Mouse (Mus musculus) kidney, embryonic 16.5 days (tissue): ENCODE measurements around the gene Rnls. TPM values are rescaled to one million over a fixed set of nuclear protein-coding genes. Genes with fewer than 3 reads are reported as not detected.

Experiments used
- ATAC-seq: fragments of 200-750 bp; cut with Nextera tagmentation; 2 replicates; pipeline ENCODE4 v1.8.0; 2017; ENCODE audit warnings: moderate TSS enrichment; ENCODE audit not compliant: low FRiP score, low TSS enrichment
- H3K27ac ChIP-seq: fragments of 300-500 bp; sonication (generic); 2 replicates; pipeline ENCODE4 v1.5.1; 2014; ENCODE audit warnings: low read length
- H3K27me3 ChIP-seq: fragments of 300-500 bp; sonication (generic); 2 replicates; pipeline ENCODE4 v1.6.1; 2014; ENCODE audit warnings: low read length, control low read depth, mixed read lengths; ENCODE audit not compliant: insufficient read depth
- H3K36me3 ChIP-seq: fragments of 300-500 bp; sonication (generic); 2 replicates; pipeline ENCODE4 v1.6.1; 2014; ENCODE audit warnings: low read length, control low read depth, mixed read lengths; ENCODE audit not compliant: insufficient read depth
- H3K4me1 ChIP-seq: fragments of 300-500 bp; sonication (generic); 2 replicates; pipeline ENCODE4 v1.6.1; 2014; ENCODE audit warnings: low read length, control low read depth, mixed read lengths; ENCODE audit not compliant: insufficient read depth
- H3K4me2 ChIP-seq: fragments of 300-500 bp; sonication (generic); replicated peaks from 2 replicates; pipeline ENCODE4 v1.6.1; 2014; ENCODE audit warnings: low read depth, low read length
- H3K4me3 ChIP-seq: fragments of 300-500 bp; sonication (generic); 2 replicates; pipeline ENCODE4 v1.5.1; 2014; ENCODE audit warnings: mild to moderate bottlenecking, low read length
- H3K9ac ChIP-seq: fragments of 300-500 bp; sonication (generic); replicated peaks from 2 replicates; pipeline ENCODE4 v1.6.1; 2014; ENCODE audit warnings: low read length
- H3K9me3 ChIP-seq: fragments of 300-500 bp; sonication (generic); 2 replicates; pipeline ENCODE4 v1.6.1; 2016; ENCODE audit warnings: low read length, control low read depth
- WGBS: fragments of 180-500 bp; shearing (Covaris S2); extraction: QIAGEN DNeasy Blood & Tissue Kit; methylation state at CpG from one replicate; pipeline ENCODE4 v1.1.7; 2014; 5-methylcytosine and 5-hydroxymethylcytosine counted together
- polyA plus RNA-seq: library from polyadenylated mRNA; unstranded; fragments of >200 nt; fragmentation: Nextera tagmentation; extraction: Ambion mirVana; gene quantifications from 2 replicates; pipeline ENCODE4 v1.2.1, GENCODE M21; 2015

Gene Rnls
- polyA plus RNA-seq, 1 experiment from 2014 or later, result 7.3 TPM

DNA sequence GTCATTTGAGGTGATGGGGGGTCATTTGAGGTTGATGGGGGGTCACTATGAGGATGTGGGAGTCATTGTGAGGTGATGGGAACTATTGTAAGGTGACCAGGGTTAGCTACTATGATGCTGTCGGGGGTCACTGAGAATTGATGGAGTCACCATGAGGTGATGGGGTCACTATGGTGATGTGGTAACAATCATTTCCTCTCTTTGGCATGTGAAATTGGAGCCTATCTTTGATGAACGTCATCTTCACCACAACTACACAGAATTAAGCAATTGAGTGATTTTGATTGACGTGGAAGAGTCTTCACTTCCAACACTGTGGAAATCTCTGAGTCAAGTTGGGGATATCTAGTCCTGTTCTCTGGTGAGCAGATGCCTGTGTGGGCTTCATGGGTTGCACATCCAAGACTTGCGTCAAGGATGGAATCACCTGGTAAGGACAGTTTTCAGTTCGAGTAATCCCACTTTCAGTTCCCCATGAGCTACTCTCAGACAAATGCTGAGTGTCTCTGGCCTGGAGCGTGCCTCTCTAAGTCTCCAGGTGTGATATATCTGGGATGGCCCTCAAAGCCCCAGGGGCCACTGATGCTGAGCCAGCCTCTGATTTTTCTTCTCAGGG, 269.4 kb downstream of the Rnls start:
- Histone ChIP-seq H3K4me1 (no peaks in the 10 kb centered on the region), H3K27ac (no peak overlapping the region), H3K9ac (no peak overlapping the region), H3K4me2 (no peak overlapping the region), H3K9me3 (no peaks in the 10 kb centered on the region), H3K27me3 (no peaks in the 10 kb centered on the region), H3K4me3 (no peak overlapping the region), H3K36me3 (no peaks in the 10 kb centered on the region)
- no peak for ATAC-seq
- 92% methylated on average over 6 of the region's 6 CpGs for WGBS

DNA sequence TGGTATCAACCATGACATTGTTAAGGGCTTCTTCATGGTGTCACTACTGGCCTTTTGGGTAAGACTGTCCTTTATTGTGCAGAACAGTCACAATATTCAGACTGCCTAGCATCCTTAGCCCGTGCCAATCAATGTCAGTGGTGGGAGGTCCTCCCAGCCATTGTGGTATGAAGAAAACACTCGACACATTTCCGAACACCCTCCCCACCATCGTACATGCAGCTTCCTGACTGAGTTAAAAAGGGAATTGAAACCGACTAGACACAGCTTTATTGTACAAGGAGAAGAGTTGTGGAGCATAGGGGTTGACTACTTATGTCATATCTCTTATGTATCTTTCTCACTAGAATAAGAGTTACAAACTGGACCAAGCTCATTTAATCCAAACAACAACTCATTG, 272.1 kb downstream of the Rnls start:
- H3K4me1 ChIP-seq, result no peaks in the 10 kb centered on the region
- H3K27me3 ChIP-seq, result no peaks in the 10 kb centered on the region
- H3K4me3 ChIP-seq, result no peak overlapping the region
- WGBS, result 84% methylated on average over 5 of the region's 5 CpGs
- H3K9ac ChIP-seq, result no peak overlapping the region
- no peaks in the 10 kb centered on the region for H3K36me3 ChIP-seq
- H3K27ac ChIP-seq, result no peak overlapping the region
- ATAC-seq, result no peak
- H3K4me2 ChIP-seq, result no peak overlapping the region
- no peaks in the 10 kb centered on the region for H3K9me3 ChIP-seq

DNA sequence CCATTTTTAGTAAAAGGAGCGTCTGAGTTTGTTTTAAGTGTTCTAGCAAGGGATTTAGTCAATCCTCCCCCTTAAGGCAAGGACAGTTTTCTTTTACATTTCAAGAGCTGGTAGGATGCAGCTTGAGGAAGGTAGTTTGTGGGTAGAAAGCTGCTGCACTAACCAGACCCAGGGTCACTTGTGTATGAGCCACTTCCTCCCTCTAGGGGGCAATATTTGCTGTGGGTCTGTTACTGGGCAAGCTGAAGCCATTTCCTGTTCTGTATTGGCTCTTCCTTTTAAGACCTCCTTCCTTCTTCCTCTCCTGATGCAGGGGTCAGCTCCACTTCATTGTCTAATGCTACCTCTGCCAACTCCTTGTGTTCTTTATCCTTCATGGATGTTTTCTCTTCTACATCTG, 273.2 kb downstream of the Rnls start:
- H3K27ac ChIP-seq, result no peak overlapping the region
- H3K4me2 ChIP-seq, result no peak overlapping the region
- no peaks in the 10 kb centered on the region for H3K9me3 ChIP-seq
- 90% methylated on average over 1 of the region's 1 CpGs for WGBS
- no peaks in the 10 kb centered on the region for H3K4me1 ChIP-seq
- ATAC-seq, result no peak
- no peak overlapping the region for H3K9ac ChIP-seq
- no peaks in the 10 kb centered on the region for H3K27me3 ChIP-seq
- H3K36me3 ChIP-seq, result no peaks in the 10 kb centered on the region
- H3K4me3 ChIP-seq, result no peak overlapping the region

DNA sequence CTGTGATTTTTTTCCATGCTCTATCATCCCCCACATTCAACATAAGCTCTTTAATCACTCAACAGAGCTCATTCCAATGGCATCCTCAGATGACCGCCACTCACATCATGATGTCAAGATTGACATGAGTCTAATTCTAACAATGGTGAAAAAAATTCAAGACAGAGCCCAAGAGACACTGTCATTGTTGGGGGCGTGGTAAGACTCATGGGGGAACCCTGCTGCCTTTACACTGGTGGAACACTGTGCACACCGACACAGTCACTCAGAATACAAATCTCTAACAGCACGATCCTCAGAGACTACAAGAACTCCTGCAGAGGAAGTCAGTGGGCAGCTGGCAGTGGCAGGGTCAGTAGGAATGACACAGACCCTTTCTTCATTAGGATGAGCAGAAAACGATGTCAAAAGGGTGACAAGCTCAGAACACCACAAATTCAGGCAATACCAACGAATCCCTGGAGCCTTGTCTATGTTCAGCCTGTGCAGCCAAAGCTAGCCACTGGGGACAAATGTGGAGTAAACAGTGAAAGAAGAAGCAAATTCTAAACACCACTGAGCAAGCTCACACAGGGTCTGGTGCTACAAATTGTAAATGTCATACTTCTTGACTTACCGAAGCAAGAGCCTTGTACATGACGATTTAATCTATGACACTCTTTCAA, 277.3 kb downstream of the Rnls start:
- Histone ChIP-seq H3K4me3 (no peak overlapping the region), H3K9me3 (no peaks in the 10 kb centered on the region), H3K4me1 (peaks cover 9% of the 10 kb centered on the region), H3K27ac (0 out of 2 replicates have a peak overlapping the region, but pooled peaks have one; percentile 14), H3K4me2 (no peak overlapping the region), H3K9ac (no peak overlapping the region), H3K27me3 (no peaks in the 10 kb centered on the region), H3K36me3 (no peaks in the 10 kb centered on the region)
- ATAC-seq, result no peak
- WGBS, result 79% methylated on average over 8 of the region's 8 CpGs

DNA sequence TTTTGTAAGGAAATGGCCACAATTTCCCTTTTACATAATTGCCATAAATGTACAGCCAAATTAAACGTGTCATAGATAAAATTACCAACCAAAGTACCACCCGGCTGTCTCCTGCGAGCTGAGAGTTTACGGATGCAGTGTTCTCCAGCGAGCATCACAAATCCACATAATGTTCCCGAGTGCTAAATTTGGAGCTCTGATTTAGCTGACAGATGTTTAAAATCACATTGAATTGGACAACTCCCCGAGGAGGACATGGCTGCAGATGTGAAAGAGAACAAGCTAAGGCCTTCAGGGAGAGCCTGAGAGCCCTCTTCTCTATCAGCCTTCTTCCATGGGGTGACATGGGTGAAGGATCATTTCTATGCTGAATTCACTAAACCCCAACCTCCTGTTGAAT, 278.3 kb downstream of the Rnls start:
- Histone ChIP-seq H3K36me3 (no peaks in the 10 kb centered on the region), H3K4me3 (no peak overlapping the region), H3K4me1 (peaks cover 11% of the 10 kb centered on the region), H3K4me2 (no peak overlapping the region), H3K27ac (peak overlapping the region; percentile 57), H3K9me3 (no peaks in the 10 kb centered on the region), H3K9ac (no peak overlapping the region), H3K27me3 (no peaks in the 10 kb centered on the region)
- WGBS, result 63% methylated on average over 7 of the region's 7 CpGs
- no peak for ATAC-seq

DNA sequence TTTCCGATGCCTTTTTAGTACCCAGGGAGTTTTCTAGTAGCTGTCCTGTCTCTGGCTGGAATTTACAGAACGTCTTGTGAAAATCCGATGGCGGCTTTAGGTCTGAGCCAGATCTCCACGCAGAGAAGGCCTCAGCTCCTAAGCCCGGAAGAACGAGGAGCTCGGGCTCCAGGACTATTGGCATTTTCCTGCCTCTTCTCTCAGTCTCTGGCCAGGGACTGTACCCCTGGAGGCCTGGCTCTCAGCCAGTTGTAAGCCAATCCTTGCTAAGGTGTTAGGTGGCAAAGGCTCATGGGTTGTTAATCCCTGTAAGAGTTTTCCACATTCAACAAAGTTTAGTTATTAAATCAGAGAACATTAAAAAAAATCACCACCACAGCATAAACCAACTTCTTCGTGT, 281.7 kb downstream of the Rnls start:
- Histone ChIP-seq H3K4me2 (no peak overlapping the region), H3K4me1 (peaks cover 11% of the 10 kb centered on the region), H3K36me3 (no peaks in the 10 kb centered on the region), H3K9me3 (no peaks in the 10 kb centered on the region), H3K27ac (0 out of 2 replicates have a peak overlapping the region, but pooled peaks have one; percentile 14), H3K27me3 (no peaks in the 10 kb centered on the region), H3K4me3 (no peak overlapping the region), H3K9ac (no peak overlapping the region)
- 66% methylated on average over 9 of the region's 9 CpGs for WGBS
- ATAC-seq, result peak; percentile 51; the same call in 1 of the 2 replicates

DNA sequence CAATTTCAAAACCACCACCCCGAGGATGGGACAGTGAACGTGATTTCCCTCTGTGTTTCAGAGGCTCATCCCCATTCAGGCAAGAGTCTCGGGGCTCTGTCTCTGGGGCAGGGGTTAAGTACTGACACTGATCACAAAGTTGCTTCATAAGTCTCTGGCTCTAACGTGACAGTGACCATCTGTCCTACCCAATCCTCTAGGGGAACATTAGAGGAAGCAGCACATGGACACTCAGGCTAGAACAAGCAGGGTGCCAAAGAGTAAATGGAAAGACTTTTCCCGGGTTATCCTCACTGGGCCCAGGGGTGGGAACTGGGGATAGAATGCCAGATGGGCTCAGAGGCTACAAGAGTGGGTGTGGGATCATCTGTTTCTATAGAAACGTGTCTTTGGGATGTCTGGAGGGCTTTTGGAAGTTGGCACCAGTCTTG, 282.1 kb downstream of the Rnls start:
- Histone ChIP-seq H3K9me3 (no peaks in the 10 kb centered on the region), H3K9ac (no peak overlapping the region), H3K4me3 (no peak overlapping the region), H3K27me3 (no peaks in the 10 kb centered on the region), H3K27ac (no peak overlapping the region), H3K36me3 (no peaks in the 10 kb centered on the region), H3K4me2 (no peak overlapping the region), H3K4me1 (peaks cover 11% of the 10 kb centered on the region)
- WGBS, result 41% methylated on average over 6 of the region's 6 CpGs
- ATAC-seq, result 0 out of 2 replicates have a peak, but pooled peaks have one; percentile 31

DNA sequence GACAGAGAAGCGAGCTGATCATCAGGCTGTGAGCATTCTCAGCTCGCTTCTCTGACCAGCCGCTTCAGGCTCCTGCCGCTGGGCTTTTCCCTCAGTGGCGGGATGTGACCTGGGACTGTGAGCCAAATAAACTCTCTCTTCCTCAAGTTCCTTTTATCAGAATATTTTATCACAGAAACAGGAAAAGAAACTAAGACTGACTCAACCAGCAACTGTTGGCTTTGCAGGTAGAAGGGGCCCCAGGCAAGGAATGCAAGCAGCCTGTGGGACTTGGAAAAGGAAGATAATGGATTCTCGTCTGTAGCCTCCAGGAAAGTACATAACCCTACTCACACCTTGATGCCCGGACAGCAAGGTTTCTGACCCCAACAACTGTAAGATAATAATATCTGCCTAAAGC, 283.0 kb downstream of the Rnls start:
- no peak overlapping the region for H3K9ac ChIP-seq
- no peak overlapping the region for H3K27ac ChIP-seq
- 79% methylated on average over 7 of the region's 7 CpGs for WGBS
- H3K4me2 ChIP-seq, result no peak overlapping the region
- no peaks in the 10 kb centered on the region for H3K9me3 ChIP-seq
- no peaks in the 10 kb centered on the region for H3K36me3 ChIP-seq
- no peaks in the 10 kb centered on the region for H3K27me3 ChIP-seq
- H3K4me1 ChIP-seq, result peaks cover 11% of the 10 kb centered on the region
- no peak overlapping the region for H3K4me3 ChIP-seq
- no peak for ATAC-seq

DNA sequence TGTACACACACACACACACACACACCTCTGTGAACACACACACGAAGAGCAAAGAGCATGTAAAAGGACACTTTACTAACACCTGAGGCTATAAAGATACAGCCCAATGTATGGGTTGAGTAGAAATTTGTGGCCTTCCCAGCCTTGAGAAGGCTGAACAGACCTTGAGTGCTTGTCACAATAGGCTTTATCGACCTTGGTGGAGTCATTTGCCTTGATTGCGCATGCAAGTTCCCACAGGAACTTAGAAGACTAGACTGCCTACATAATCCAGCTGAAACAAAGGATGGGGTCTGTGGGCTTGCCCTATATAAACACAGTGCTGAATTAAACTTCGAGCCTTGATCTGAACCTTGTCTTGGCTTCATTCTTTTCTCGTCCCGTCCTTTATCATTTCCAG, 288.2 kb downstream of the Rnls start:
- WGBS, result 90% methylated on average over 6 of the region's 6 CpGs
- H3K9ac ChIP-seq, result no peak overlapping the region
- no peak overlapping the region for H3K4me2 ChIP-seq
- no peak overlapping the region for H3K4me3 ChIP-seq
- H3K27ac ChIP-seq, result no peak overlapping the region
- no peaks in the 10 kb centered on the region for H3K36me3 ChIP-seq
- H3K9me3 ChIP-seq, result no peaks in the 10 kb centered on the region
- ATAC-seq, result no peak
- H3K4me1 ChIP-seq, result peaks cover 6% of the 10 kb centered on the region
- H3K27me3 ChIP-seq, result no peaks in the 10 kb centered on the region

DNA sequence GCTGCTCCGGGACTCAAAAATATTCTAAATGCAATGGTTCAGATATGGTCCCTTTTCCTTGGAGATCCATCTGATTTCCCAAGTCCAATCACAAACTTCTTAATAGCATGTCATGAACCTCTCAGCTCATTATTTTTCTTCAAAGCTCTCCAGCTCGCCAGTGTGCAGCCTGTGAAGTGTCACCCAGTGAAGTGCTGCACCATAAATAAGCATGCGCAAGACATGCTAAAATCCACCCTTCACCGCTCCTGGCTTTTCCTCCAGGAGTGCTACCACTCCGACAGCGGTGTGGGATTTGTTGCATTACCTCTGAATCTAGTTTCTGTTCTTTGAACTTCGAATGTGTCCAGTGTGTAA, 289.3 kb downstream of the Rnls start:
- H3K4me2 ChIP-seq, result no peak overlapping the region
- H3K27me3 ChIP-seq, result no peaks in the 10 kb centered on the region
- ATAC-seq, result no peak
- H3K9ac ChIP-seq, result no peak overlapping the region
- WGBS, result 48% methylated on average over 7 of the region's 7 CpGs
- no peak overlapping the region for H3K27ac ChIP-seq
- peaks cover 6% of the 10 kb centered on the region for H3K4me1 ChIP-seq
- no peaks in the 10 kb centered on the region for H3K9me3 ChIP-seq
- H3K36me3 ChIP-seq, result no peaks in the 10 kb centered on the region
- H3K4me3 ChIP-seq, result no peak overlapping the region
